Mouse (Mus musculus): ENCODE measurements around the gene Acr.

DNA sequence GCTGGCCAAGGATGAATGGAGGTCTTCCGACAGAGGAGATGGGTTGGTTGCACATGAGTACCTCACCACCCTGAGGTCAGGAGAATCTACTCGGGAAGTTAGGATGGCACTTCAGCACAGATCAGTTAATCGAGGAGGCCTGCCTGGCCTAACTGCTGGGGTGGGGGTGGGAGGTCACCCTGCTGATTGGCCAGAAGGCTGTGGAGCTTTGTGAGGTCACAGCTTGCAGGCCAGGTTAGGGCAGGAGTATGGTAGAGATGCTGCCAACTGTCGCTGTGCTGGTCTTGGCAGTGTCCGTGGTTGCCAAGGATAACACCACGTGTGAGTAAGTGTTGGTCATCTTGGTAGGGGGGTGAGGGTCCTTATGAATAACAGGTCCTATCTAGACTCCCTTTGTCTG lies at the start of gene Acr:
- no peak for TF ChIP-seq GATA1 (IDR thresholded peaks at IDR 0.05; ENCODE audit: borderline replicate concordance, low read length)
- no peak for TF ChIP-seq FLI1 (IDR thresholded peaks at IDR 0.05; ENCODE audit: low read length)

Measured in megakaryocyte, embryonic 14.5 days (primary cell).